Mouse (Mus musculus) erythroid progenitor cell, adult 5-6 weeks (primary cell): ENCODE results near the gene Erbin. TPM values are rescaled to one million over a fixed set of nuclear protein-coding genes. Genes with fewer than 3 reads are reported as not detected.

Experiments
- ATAC-seq: replicated peaks from 2 replicates; pipeline ENCODE4 v1.8.0; 2016; ENCODE audit warnings: moderate number of reproducible peaks, mild to moderate bottlenecking, moderate TSS enrichment, inconsistent platforms; ENCODE audit not compliant: poor library complexity, low FRiP score, severe bottlenecking
- total RNA-seq, 2 experiments: library from RNA; stranded (forward) in 1 of 2; stranded (reverse) in 1 of 2; fragments of 150-400 nt in 1 of 2; fragments of 186-747, 209-891 nt in 1 of 2; gene quantifications; 2 replicates each; pipeline versions ENCODE4 v1.2.3 to v1.2.4; 2015 to 2017; ENCODE audit warnings: low replicate concordance in 2 of 2

The Erbin gene
- total RNA-seq, 2 experiments from 2014 or later: 34.8 to 47.4 TPM

DNA sequence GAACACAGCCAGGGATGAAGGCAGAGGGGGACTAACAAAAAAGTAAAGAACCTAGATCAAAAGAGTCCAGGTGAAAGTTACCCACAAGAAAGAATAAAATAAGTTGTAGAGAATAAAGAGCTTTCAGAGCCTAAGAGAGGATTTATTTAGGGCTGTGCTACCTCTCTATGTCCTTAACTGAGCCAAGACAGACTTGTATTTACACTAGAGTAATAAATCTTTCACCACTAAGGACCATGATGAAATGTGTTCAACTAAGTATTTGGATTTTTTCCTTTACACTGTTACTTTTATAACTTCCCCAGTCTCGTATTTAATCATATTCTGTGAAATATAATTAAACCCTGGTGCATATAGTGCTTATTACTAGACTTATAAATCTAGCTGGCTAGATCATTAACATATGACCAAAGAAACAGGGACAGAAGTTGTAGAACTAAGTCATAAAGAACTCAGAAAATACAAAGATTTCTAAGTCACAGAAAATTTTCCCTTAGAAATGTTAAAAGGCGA, 90.6 kb downstream of the Erbin start:
- ATAC-seq: no peak

DNA sequence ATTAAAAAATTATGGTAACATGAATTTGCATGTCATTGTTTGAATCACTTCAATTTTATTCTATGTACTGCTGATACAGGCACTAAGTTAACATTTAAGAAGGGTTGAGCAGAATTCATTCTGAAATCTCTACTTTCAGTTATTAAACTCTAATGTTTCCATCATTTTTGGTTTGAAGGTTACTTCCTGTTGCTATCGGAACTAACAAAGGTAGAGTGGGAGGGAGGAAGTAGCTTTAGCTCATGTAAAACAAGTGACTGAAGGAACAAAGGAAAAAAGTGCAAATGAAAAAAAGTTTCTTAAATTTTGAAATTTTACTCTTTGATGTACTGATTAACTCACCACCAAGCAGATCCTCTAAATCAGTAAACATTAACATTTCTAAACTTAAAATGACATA, 98.0 kb downstream of the Erbin start:
- ATAC-seq: no peak

- ATAC-seq: no peak
Observed at GRCm38 (mm10) chr13:103819377-103819776, 100.9 kb downstream of the Erbin start.

DNA sequence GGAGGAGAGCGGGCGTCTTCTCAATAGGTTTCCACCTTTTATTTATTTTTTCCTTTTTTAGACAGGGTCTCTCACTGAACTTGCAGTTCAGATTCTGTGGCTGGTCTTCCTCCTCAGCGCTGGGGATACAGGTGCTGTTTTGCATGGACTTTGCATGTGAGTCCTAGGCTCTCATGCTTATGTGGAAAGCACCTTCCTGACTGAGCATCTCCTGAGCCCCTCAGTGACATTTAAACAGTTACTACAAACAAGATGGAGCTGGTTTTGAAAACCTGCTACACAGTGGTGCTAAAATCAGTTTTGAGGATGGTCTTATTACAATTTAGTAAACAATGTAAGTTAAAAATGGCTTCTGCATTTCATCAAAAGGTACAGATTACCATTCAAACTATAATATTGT, 102.4 kb downstream of the Erbin start:
- no peak for ATAC-seq

GRCm38 (mm10) chr13:103807464-103807863, 112.8 kb downstream of the Erbin start:
- ATAC-seq: no peak

DNA sequence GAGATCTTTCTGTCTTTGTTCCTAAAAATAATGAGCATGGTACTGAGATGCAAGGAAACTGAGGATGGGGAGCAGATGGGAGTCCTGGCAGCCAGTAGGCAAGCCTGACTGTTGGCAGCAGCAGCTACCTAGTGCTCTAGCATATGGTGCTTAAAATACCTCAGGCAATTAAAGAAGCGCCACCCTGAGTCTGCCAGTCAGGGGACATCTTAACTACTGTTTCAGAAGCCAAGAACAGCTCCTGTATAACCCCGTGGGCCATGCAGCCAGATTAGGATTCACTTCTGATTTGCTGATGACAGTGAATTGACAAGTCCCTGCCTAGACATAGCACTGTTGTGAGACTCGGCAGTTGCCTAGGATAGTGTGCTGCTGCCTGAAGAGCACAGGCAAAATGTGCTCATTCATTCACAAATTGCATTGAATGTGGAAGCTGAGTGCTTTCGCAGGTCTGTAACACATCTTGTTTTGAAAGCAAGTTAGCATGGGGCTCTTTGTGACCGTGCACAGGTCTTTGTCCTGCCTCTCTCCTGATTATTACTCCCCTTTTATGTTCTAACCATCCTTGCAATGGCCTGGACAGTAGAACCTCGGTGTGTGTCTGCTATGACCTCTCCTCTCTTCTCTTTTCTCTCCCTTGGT, 114.0 kb downstream of the Erbin start:
- peak; percentile 19; the same call in 1 of the 2 replicates for ATAC-seq

DNA sequence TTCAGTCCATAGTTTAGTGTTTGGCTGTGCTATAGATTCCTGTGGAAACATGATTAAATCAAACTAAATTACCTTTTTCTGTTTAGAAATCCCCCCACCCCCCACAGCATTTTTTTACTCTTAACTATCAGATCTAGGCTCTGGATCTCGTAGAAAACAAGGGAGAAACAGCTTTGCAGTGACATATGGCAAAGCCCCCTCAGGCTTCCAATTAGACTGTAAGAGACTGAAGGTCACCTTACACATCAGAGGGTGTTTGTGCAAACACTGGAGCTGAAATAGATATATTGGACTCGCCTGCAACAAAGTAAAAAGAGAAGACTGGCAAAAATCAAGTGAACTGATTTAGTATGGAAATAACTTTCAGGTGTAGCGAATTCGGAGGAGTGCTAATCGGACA, 116.6 kb downstream of the Erbin start:
- ATAC-seq: no peak

DNA sequence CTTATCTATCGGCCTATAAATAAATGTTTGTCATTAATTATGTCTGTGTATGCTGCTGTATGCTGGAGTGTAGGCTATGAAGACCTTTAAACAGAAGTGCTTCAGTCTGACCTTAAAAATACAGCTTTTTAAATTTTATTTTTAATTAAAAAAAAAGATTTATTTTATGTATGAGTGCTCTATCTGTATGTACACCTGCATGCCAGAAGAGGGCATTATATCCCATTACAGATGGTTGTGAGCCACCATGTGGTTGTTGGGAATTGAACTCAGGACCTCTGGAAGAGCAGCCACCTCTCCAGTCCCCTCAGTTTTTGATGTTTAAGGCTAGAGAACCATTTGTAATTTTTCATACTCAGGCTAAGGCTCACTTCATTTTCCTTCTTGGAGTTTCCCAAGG, 119.3 kb downstream of the Erbin start:
- ATAC-seq: no peak

GRCm38 (mm10) chr13:103794688-103795543, 125.4 kb downstream of the Erbin start:
- no peak for ATAC-seq

- no peak for ATAC-seq
Observed at GRCm38 (mm10) chr13:103779922-103780585, 140.3 kb downstream of the Erbin start.

DNA sequence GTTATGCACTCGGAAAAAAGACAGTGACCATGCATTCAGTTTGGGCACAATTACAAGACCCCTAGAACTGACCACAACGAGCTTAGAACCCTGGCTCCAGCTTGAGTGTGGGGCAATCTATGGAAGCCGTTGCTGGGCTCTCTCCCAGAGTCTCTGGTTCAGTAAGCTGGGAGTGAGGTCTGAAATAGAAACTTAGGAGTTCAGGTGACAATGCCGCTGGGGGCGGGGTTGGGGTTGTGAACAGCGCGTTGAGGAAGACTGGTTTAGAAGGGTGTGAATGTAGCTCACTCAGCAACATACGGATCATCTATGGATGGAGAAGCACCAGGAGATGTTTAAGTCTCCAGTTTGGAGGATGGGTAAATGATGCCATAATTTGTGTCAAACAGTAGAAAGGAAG, 143.2 kb downstream of the Erbin start:
- no peak for ATAC-seq

DNA sequence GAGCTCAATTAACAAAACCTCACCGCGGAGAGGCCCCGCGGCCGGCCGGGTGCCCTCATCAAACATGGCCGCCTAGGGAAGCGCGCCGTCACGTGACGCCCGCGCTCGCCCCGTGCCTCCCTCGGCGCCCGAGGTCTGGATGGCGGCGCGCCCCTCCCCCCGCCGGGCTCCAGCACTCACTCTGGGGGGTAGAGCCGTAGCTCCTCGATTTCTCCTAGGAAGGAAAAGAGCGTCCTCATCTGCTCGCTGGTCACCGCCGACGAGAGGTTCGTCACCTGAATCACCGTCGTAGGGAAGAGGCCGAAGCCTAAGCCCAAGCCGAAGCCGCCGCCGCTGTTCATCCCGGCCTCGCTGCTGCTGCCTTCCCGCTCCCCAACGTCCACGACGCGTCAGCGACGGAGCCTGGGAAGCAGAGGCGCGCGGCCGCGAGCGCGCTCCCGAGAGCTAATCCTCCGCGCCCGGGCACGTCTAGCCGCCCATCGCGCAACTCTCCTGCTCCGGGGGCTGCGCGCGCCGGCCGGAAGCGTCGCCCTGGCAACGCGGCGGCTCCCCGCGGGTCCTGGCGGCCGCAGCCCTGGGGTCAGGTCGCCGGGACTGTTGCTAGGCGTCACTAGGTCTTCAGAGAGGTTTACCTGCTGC, 146.1 kb downstream of the Erbin start, which contains the start of gene Srek1:
Srek1 (minus strand) TSS at position 490 of the 639 bp plus-strand sequence.
- peak; percentile 86 for ATAC-seq

GRCm38 (mm10) chr13:103773407-103774118, 146.8 kb downstream of the Erbin start:
- peak; percentile 79 for ATAC-seq

DNA sequence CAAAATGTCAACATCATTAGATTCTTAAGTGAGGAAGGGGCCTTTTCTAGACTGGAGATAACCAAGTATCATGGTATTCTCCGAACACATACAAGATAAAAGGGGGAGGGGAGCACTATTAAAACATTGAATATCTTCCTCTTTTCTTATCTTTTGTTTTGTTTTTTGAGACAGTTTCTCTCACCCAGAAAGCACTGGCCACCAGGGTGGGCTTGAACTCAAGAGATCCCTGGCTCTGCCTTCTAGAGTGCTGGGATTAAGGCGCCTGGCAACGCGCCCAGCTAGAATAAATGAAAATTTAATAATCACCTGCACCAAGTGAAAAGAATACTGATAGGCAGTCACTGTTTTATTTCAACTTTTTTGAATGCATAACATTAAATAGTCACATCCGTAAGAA, 147.4 kb downstream of the Erbin start:
- ATAC-seq: no peak

DNA sequence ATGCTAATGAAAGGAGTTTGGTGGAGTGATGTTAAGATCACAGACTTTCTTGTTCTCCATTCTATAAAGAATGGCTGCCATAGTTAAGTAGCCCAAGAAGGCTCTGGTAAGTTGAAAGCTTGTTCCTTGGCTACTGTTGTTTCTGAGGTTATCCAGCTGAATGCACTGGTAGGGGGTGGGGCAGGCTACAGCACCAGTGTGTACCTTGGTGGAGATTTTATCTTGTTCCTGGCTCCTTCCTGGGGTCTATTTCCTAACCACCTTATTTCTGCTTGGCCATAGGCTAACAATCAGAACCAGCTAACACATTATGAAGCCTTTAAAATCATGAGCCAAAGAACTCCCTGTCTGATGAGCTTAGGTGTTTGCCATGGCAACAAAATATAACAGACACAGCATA, 149.5 kb downstream of the Erbin start:
- no peak for ATAC-seq
